Mouse (Mus musculus) bone marrow, adult 2 months (tissue): ENCODE results near the gene Osbp. TPM values are rescaled to one million over a fixed set of nuclear protein-coding genes. Genes with fewer than 3 reads are reported as not detected.

ENCODE experiments used
- H3K27ac ChIP-seq: fragments of 200-500 bp; 2 replicates; pipeline ENCODE4 v1.5.1; 2012; ENCODE audit warnings: low read depth, mild to moderate bottlenecking, control low read depth, inconsistent platforms, low read length; ENCODE audit not compliant: control insufficient read depth, poor library complexity, insufficient read depth
- H3K4me1 ChIP-seq: fragments of 200-500 bp; 2 replicates; pipeline ENCODE4 v1.6.1; 2011; ENCODE audit warnings: low read length; ENCODE audit not compliant: control insufficient read depth, insufficient read depth
- H3K4me3 ChIP-seq: fragments of 200-500 bp; replicated peaks from 2 replicates; pipeline ENCODE3; 2011; ENCODE audit warnings: mild to moderate bottlenecking, low read depth, low read length, control low read depth; ENCODE audit not compliant: control insufficient read depth
- CTCF ChIP-seq: fragments of 200-500 bp; IDR thresholded peaks from 2 replicates; pipeline ENCODE4 v1.5.1; 2011; ENCODE audit warnings: low read length, control low read depth; ENCODE audit not compliant: control insufficient read depth, insufficient read depth
- POLR2A ChIP-seq: fragments of 200-500 bp; IDR thresholded peaks from 2 replicates; pipeline ENCODE4 v1.6.1; 2011; ENCODE audit warnings: low read depth, mild to moderate bottlenecking, control low read depth, low read length, borderline replicate concordance; ENCODE audit not compliant: control insufficient read depth
- WGBS: fragments of 180-500 bp; shearing (Covaris S2); methylation state at CpG from one replicate; pipeline ENCODE4 v1.1.7; 2018; 5-methylcytosine and 5-hydroxymethylcytosine counted together
- polyA plus RNA-seq: library from polyadenylated mRNA; stranded (reverse); fragments of >200 nt; gene quantifications from 2 replicates; pipeline ENCODE4 v1.2.4, GENCODE M21; 2011; ENCODE audit warnings: low replicate concordance; ENCODE audit not compliant: missing spikeins, insufficient read depth, insufficient read length

Gene Osbp
- polyA plus RNA-seq, 1 experiment = 15.7 TPM

GRCm38 (mm10) chr19:11994703-11995431, 29.1 kb downstream of the Osbp start:
- Histone ChIP-seq H3K4me1 (no peaks in the 10 kb centered on the region), H3K4me3 (no peak overlapping the region), H3K27ac (no peak overlapping the region)
- TF ChIP-seq CTCF (no peak), POLR2A (no peak)
- 88% methylated on average over 6 of the region's 6 CpGs for WGBS

GRCm38 (mm10) chr19:11995722-11996448, 30.1 kb downstream of the Osbp start:
- 69% methylated on average over 2 of the region's 2 CpGs for WGBS
- no peak for TF ChIP-seq POLR2A
- no peak for TF ChIP-seq CTCF
- Histone ChIP-seq H3K4me3 (no peak overlapping the region), H3K4me1 (no peaks in the 10 kb centered on the region; the same call in 1 of the 2 replicates), H3K27ac (no peak overlapping the region)

GRCm38 (mm10) chr19:12001686-12002085, 35.9 kb downstream of the Osbp start:
- WGBS = 21% methylated on average over 3 of the region's 3 CpGs
- Histone ChIP-seq H3K4me3 (no peak overlapping the region), H3K27ac (no peak overlapping the region), H3K4me1 (peaks cover 4% of the 10 kb centered on the region)
- no peak for TF ChIP-seq POLR2A
- TF ChIP-seq CTCF = no peak

GRCm38 (mm10) chr19:12002125-12002524, 36.4 kb downstream of the Osbp start:
- Histone ChIP-seq H3K4me1 (peaks cover 4% of the 10 kb centered on the region), H3K4me3 (no peak overlapping the region), H3K27ac (no peak overlapping the region)
- WGBS = under 1% methylated on average over 11 of the region's 11 CpGs
- TF ChIP-seq CTCF = no peak
- TF ChIP-seq POLR2A = no peak

- 68% methylated on average over 14 of the region's 14 CpGs for WGBS
- Histone ChIP-seq H3K4me3 (no peak overlapping the region), H3K4me1 (peaks cover 4% of the 10 kb centered on the region), H3K27ac (no peak overlapping the region)
- TF ChIP-seq CTCF = no peak
- TF ChIP-seq POLR2A = no peak
These were observed 37.0 kb downstream of the Osbp start for GRCm38 (mm10) chr19:12002791-12003190.

- peaks cover 4% of the 10 kb centered on the region for H3K4me1 ChIP-seq
- H3K4me3 ChIP-seq = no peak overlapping the region
- 93% methylated on average over 2 of the region's 2 CpGs for WGBS
- no peak overlapping the region for H3K27ac ChIP-seq
- TF ChIP-seq CTCF (no peak), POLR2A (no peak)
These were observed 37.8 kb downstream of the Osbp start for GRCm38 (mm10) chr19:12003568-12003967.

- Histone ChIP-seq H3K4me1 (peaks cover 4% of the 10 kb centered on the region), H3K27ac (no peak overlapping the region), H3K4me3 (peak overlapping the region; percentile 26)
- WGBS = 51% methylated on average over 9 of the region's 9 CpGs
- TF ChIP-seq POLR2A (no peak), CTCF (no peak)
These were observed 38.7 kb downstream of the Osbp start for GRCm38 (mm10) chr19:12004216-12005008.
